Mouse (Mus musculus): ENCODE measurements around the gene Sap30.

GRCm38 (mm10) chr8:57487441-57488155 lies at the start of gene Sap30:
- TF ChIP-seq POLR2A (IDR thresholded peaks at IDR 0.05; ENCODE audit: low read depth, low read length) (no peak), CTCF (IDR thresholded peaks at IDR 0.05; ENCODE audit: extremely low read depth, insufficient read length, insufficient replicate concordance, low read depth, low read length) (no peak)
